Mouse (Mus musculus): ENCODE measurements around the gene Arhgap25. TPM values are rescaled to one million over a fixed set of nuclear protein-coding genes. Genes with fewer than 3 reads are reported as not detected.
A peak's percentile ranks its signal among the peaks of the same experiment; 100 is the strongest.
"Not testable (repeated sequence)": the region's sequence is repeated elsewhere in the genome, so short reads cannot be mapped to it uniquely, and the experiment has no call there.

Gene Arhgap25
- total RNA-seq, 2 experiments from 2014 or later = 8.5 to 9.6 TPM

GRCm38 (mm10) chr6:87531456-87532015 is 1.5 kb downstream of the Arhgap25 start:
- TF ChIP-seq CTCF (IDR thresholded peaks at IDR 0.05) = no peak
- intact Hi-C loops (cut with DNase I) = no loop called here
- 0 out of 2 replicates have a peak overlapping the region, but pooled peaks have one; percentile 11 for H3K27ac ChIP-seq
- DNase-seq (ENCODE audit: extremely low spot score in 1 of 2, low spot score in 2 of 2) = no peak
- peak overlapping the region; percentile 13; the same call in 1 of the 2 replicates for H3K4me3 ChIP-seq

GRCm38 (mm10) chr6:87530386-87530785 is 2.7 kb downstream of the Arhgap25 start:
- Histone ChIP-seq H3K27ac (no peak overlapping the region), H3K4me3 (no peak overlapping the region; the same call in 1 of the 2 replicates)
- intact Hi-C loops (cut with DNase I) = no loop called here
- DNase-seq (ENCODE audit: extremely low spot score in 1 of 2, low spot score in 2 of 2) = no peak
- no peak for TF ChIP-seq CTCF (IDR thresholded peaks at IDR 0.05)

- intact Hi-C loops (cut with DNase I) = loop anchor here (10.0 kb wide), 1 partner anchor 423 kb away; the partner anchor contains the start of gene D6Ertd527e
- no peak overlapping the region for H3K27ac ChIP-seq
- DNase-seq (ENCODE audit: extremely low spot score in 1 of 2, low spot score in 2 of 2) = no peak
- TF ChIP-seq CTCF (IDR thresholded peaks at IDR 0.05) = no peak
- no peak overlapping the region for H3K4me3 ChIP-seq
Measured at GRCm38 (mm10) chr6:87527846-87528557, 5.1 kb downstream of the Arhgap25 start.

GRCm38 (mm10) chr6:87527366-87527765 is 5.7 kb downstream of the Arhgap25 start:
- no peak for DNase-seq (ENCODE audit: extremely low spot score in 1 of 2, low spot score in 2 of 2)
- H3K4me3 ChIP-seq = no peak overlapping the region
- intact Hi-C loops (cut with DNase I) = loop anchor here (10.0 kb wide), 1 partner anchor 423 kb away; the partner anchor contains the start of gene D6Ertd527e
- no peak for TF ChIP-seq CTCF (IDR thresholded peaks at IDR 0.05)
- H3K27ac ChIP-seq = no peak overlapping the region

GRCm38 (mm10) chr6:87525126-87525525 is 7.9 kb downstream of the Arhgap25 start:
- H3K4me3 ChIP-seq = no peak overlapping the region
- no peak overlapping the region for H3K27ac ChIP-seq
- intact Hi-C loops (cut with DNase I) = loop anchor here (10.0 kb wide), 1 partner anchor 420 kb away; the partner anchor contains the start of gene D6Ertd527e
- DNase-seq (ENCODE audit: extremely low spot score in 1 of 2, low spot score in 2 of 2) = no peak
- TF ChIP-seq CTCF (IDR thresholded peaks at IDR 0.05) = no peak

GRCm38 (mm10) chr6:87524281-87524680 is 8.8 kb downstream of the Arhgap25 start:
- no peak overlapping the region for H3K4me3 ChIP-seq
- intact Hi-C loops (cut with DNase I) = loop anchor here (5.0 to 10.0 kb wide), 2 partner anchors 127 to 419 kb away; partner anchors contain the start of gene D6Ertd527e
- no peak for DNase-seq (ENCODE audit: extremely low spot score in 1 of 2, low spot score in 2 of 2)
- no peak overlapping the region for H3K27ac ChIP-seq
- no peak for TF ChIP-seq CTCF (IDR thresholded peaks at IDR 0.05)

- TF ChIP-seq CTCF (IDR thresholded peaks at IDR 0.05) = no peak
- H3K4me3 ChIP-seq = no peak overlapping the region
- DNase-seq (ENCODE audit: extremely low spot score in 1 of 2, low spot score in 2 of 2) = no peak
- H3K27ac ChIP-seq = peak overlapping the region; percentile 57
- intact Hi-C loops (cut with DNase I) = loop anchor here (2.0 to 10.0 kb wide), 3 partner anchors 57 to 419 kb away; partner anchors contain the start of gene D6Ertd527e
Measured at GRCm38 (mm10) chr6:87523736-87524135, 9.3 kb downstream of the Arhgap25 start.

GRCm38 (mm10) chr6:87523085-87523484 is 10.0 kb downstream of the Arhgap25 start:
- intact Hi-C loops (cut with DNase I) = loop anchor here (2.0 to 10.0 kb wide), 3 partner anchors 56 to 418 kb away; partner anchors contain the start of gene D6Ertd527e
- Histone ChIP-seq H3K27ac (peak overlapping the region; percentile 66), H3K4me3 (no peak overlapping the region)
- DNase-seq (ENCODE audit: extremely low spot score in 1 of 2, low spot score in 2 of 2) = no peak
- no peak for TF ChIP-seq CTCF (IDR thresholded peaks at IDR 0.05)

GRCm38 (mm10) chr6:87522236-87522635 is 10.8 kb downstream of the Arhgap25 start:
- Histone ChIP-seq H3K27ac (peak overlapping the region; percentile 66; the same call in 1 of the 2 replicates), H3K4me3 (no peak overlapping the region)
- intact Hi-C loops (cut with DNase I) = loop anchor here (2.0 to 10.0 kb wide), 3 partner anchors 55 to 417 kb away; partner anchors contain the start of gene D6Ertd527e
- TF ChIP-seq CTCF (IDR thresholded peaks at IDR 0.05) = peak; percentile 85
- peak; percentile 55 to 69 for DNase-seq (ENCODE audit: extremely low spot score in 1 of 2, low spot score in 2 of 2)

GRCm38 (mm10) chr6:87521705-87522104 is 11.4 kb downstream of the Arhgap25 start:
- not testable (repeated sequence) for H3K27ac ChIP-seq; DNase-seq (ENCODE audit: extremely low spot score in 1 of 2, low spot score in 2 of 2); H3K4me3 ChIP-seq
- intact Hi-C loops (cut with DNase I) = loop anchor here (2.0 to 10.0 kb wide), 3 partner anchors 55 to 417 kb away; partner anchors contain the start of gene D6Ertd527e

GRCm38 (mm10) chr6:87520572-87520971 is 12.5 kb downstream of the Arhgap25 start:
- Histone ChIP-seq H3K27ac (no peak overlapping the region), H3K4me3 (no peak overlapping the region)
- intact Hi-C loops (cut with DNase I) = loop anchor here (5.0 to 10.0 kb wide), 2 partner anchors 123 to 416 kb away; partner anchors contain the start of gene D6Ertd527e
- TF ChIP-seq CTCF (IDR thresholded peaks at IDR 0.05) = no peak
- no peak for DNase-seq (ENCODE audit: extremely low spot score in 1 of 2, low spot score in 2 of 2)

GRCm38 (mm10) chr6:87519809-87520208 is 13.2 kb downstream of the Arhgap25 start:
- Histone ChIP-seq H3K4me3 (no peak overlapping the region), H3K27ac (no peak overlapping the region)
- TF ChIP-seq CTCF (IDR thresholded peaks at IDR 0.05) = no peak
- intact Hi-C loops (cut with DNase I) = loop anchor here (5.0 to 10.0 kb wide), 2 partner anchors 123 to 415 kb away; partner anchors contain the start of gene D6Ertd527e
- DNase-seq (ENCODE audit: extremely low spot score in 1 of 2, low spot score in 2 of 2) = no peak

Measured in left cerebral cortex, adult 2 months (tissue).